Mouse (Mus musculus) heart, embryonic 16.5 days (tissue): ENCODE results near the gene Zfp574. TPM values are rescaled to one million over a fixed set of nuclear protein-coding genes. Genes with fewer than 3 reads are reported as not detected.

Experiments
- ATAC-seq: fragments of 200-750 bp; cut with Nextera tagmentation; replicated peaks from 2 replicates; pipeline ENCODE4 v1.8.0; 2017; ENCODE audit warnings: moderate number of reproducible peaks; ENCODE audit not compliant: insufficient read depth, low FRiP score; ENCODE audit errors: extremely low read depth
- H3K27ac ChIP-seq: fragments of 300-500 bp; sonication (generic); 2 replicates; pipeline ENCODE4 v1.5.1; 2014; ENCODE audit warnings: mild to moderate bottlenecking, low read length, control low read depth, moderate library complexity
- H3K27me3 ChIP-seq: fragments of 300-500 bp; sonication (generic); 2 replicates; pipeline ENCODE4 v1.6.1; 2014; ENCODE audit warnings: low read length, mixed read lengths; ENCODE audit not compliant: control insufficient read depth, insufficient read depth
- H3K36me3 ChIP-seq: fragments of 300-500 bp; sonication (generic); 2 replicates; pipeline ENCODE4 v1.6.1; 2014; ENCODE audit not compliant: control insufficient read depth, insufficient read depth
- H3K4me1 ChIP-seq: fragments of 300-500 bp; sonication (generic); 2 replicates; pipeline ENCODE4 v1.6.1; 2014; ENCODE audit warnings: low read length, mixed read lengths; ENCODE audit not compliant: control insufficient read depth, insufficient read depth
- H3K4me2 ChIP-seq: fragments of 300-500 bp; sonication (generic); 2 replicates; pipeline ENCODE4 v1.6.1; 2014; ENCODE audit warnings: low read depth, mild to moderate bottlenecking, control low read depth, low read length
- H3K4me3 ChIP-seq: fragments of 300-500 bp; sonication (generic); 2 replicates; pipeline ENCODE4 v1.5.1; 2014; ENCODE audit warnings: mild to moderate bottlenecking, control low read depth, low read length
- H3K9ac ChIP-seq: fragments of 300-500 bp; sonication (generic); 2 replicates; pipeline ENCODE4 v1.6.1; 2014; ENCODE audit warnings: low read length, control low read depth
- H3K9me3 ChIP-seq: fragments of 300-500 bp; sonication (generic); replicated peaks from 2 replicates; pipeline ENCODE4 v1.6.1; 2016; ENCODE audit warnings: low read length; ENCODE audit not compliant: control insufficient read depth
- WGBS: fragments of 180-500 bp; shearing (Covaris S2); extraction: QIAGEN DNeasy Blood & Tissue Kit; methylation state at CpG from one replicate; pipeline ENCODE4 v1.1.7; 2014; 5-methylcytosine and 5-hydroxymethylcytosine counted together
- microRNA-seq: library from miRNA; unstranded; fragments of <30 nt; microRNA quantifications from one replicate; pipeline ENCODE4, GENCODE M21; 2017
- polyA plus RNA-seq: library from polyadenylated mRNA; unstranded; fragments of >200 nt; fragmentation: Nextera tagmentation; extraction: Ambion mirVana; gene quantifications from 2 replicates; pipeline ENCODE4 v1.2.1, GENCODE M21; 2015

Zfp574 gene
- polyA plus RNA-seq, 1 experiment from 2014 or later: 19.6 TPM

- Histone ChIP-seq H3K36me3 (no peaks in the 10 kb centered on the region), H3K9me3 (peaks cover 5% of the 10 kb centered on the region), H3K27me3 (peaks cover 51% of the 10 kb centered on the region), H3K4me2 (peak overlapping the region; percentile 37; the same call in 1 of the 2 replicates), H3K9ac (peak overlapping the region; percentile 11; the same call in 1 of the 2 replicates), H3K4me3 (peak overlapping the region; percentile 21), H3K27ac (no peak overlapping the region), H3K4me1 (no peaks in the 10 kb centered on the region)
- no peak for ATAC-seq
- 9% methylated on average over 25 of the region's 25 CpGs for WGBS
Observed at GRCm38 (mm10) chr7:25132318-25132960, 60.1 kb downstream of the Zfp574 start.

Small RNA genes lying within 50 kb of the gene (microRNA-seq; reads per million reads assigned to microRNA genes)
- not detected for gene Mir6537

Other genes starting within 250 kb of the Zfp574 start
- 4.7 and 20.8 TPM in 2 replicates for gene Gm9844, start 210.4 kb upstream of the Zfp574 start, polyA plus RNA-seq
- gene Lypd4, start 202.6 kb upstream of the Zfp574 start, polyA plus RNA-seq: not detected in 2 replicates
- gene Dmrtc2, start 202.5 kb upstream of the Zfp574 start, polyA plus RNA-seq: not detected in 2 replicates
- 1,139 and 1,152 TPM in 2 replicates for gene Rps19, start 188.2 kb upstream of the Zfp574 start, polyA plus RNA-seq
- 0.36 and 0.38 TPM in 2 replicates for gene Cd79a, start 175.2 kb upstream of the Zfp574 start, polyA plus RNA-seq
- gene Arhgef1, start 169.7 kb upstream of the Zfp574 start, polyA plus RNA-seq: 75.4 and 80.9 TPM in 2 replicates
- gene Gm4881, start 128.1 kb upstream of the Zfp574 start, polyA plus RNA-seq: not detected in 2 replicates
- gene Rabac1, start 99.8 kb upstream of the Zfp574 start, polyA plus RNA-seq: 270 and 275 TPM in 2 replicates
- gene Atp1a3, start 66.6 kb upstream of the Zfp574 start, polyA plus RNA-seq: 0.32 and 0.66 TPM in 2 replicates
- 2.3 and 3.0 TPM in 2 replicates for gene Grik5, start 221 bp upstream of the Zfp574 start, polyA plus RNA-seq
- gene Pou2f2, start 107.2 kb downstream of the Zfp574 start, polyA plus RNA-seq: 0.42 and 0.58 TPM in 2 replicates
- 8.3 and 8.6 TPM in 2 replicates for gene Dedd2, start 148.0 kb downstream of the Zfp574 start, polyA plus RNA-seq
- gene Zfp526, start 148.9 kb downstream of the Zfp574 start, polyA plus RNA-seq: 2.2 and 2.3 TPM in 2 replicates
- 6.7 and 6.8 TPM in 2 replicates for gene Gsk3a, start 165.3 kb downstream of the Zfp574 start, polyA plus RNA-seq
- 8.5 and 11.2 TPM in 2 replicates for gene Erf, start 178.2 kb downstream of the Zfp574 start, polyA plus RNA-seq
- 22.7 and 24.7 TPM in 2 replicates for gene Cic, start 195.1 kb downstream of the Zfp574 start, polyA plus RNA-seq
- gene Pafah1b3, start 225.4 kb downstream of the Zfp574 start, polyA plus RNA-seq: 111 and 121 TPM in 2 replicates
- gene Prr19, start 228.8 kb downstream of the Zfp574 start, polyA plus RNA-seq: not detected in 2 replicates
- gene Tmem145, start 233.5 kb downstream of the Zfp574 start, polyA plus RNA-seq: 0.08 and 0.20 TPM in 2 replicates
- gene Megf8, start 244.6 kb downstream of the Zfp574 start, polyA plus RNA-seq: 7.4 and 8.7 TPM in 2 replicates